Mouse (Mus musculus): ENCODE results near the gene Stk39. TPM values are rescaled to one million over a fixed set of nuclear protein-coding genes. Genes with fewer than 3 reads are reported as not detected.

Stk39 gene
- polyA plus RNA-seq, 1 experiment from 2014 or later: 1.3 TPM

GRCm38 (mm10) chr2:68350621-68351020 is 121.4 kb downstream of the Stk39 start:
- no peak overlapping the region for H3K4me3 ChIP-seq (ENCODE audit: low read depth, low read length)
- no peaks in the 10 kb centered on the region for H3K27me3 ChIP-seq (ENCODE audit: control insufficient read depth, insufficient read depth, low read depth, low read length)
- no peak overlapping the region for H3K9ac ChIP-seq (ENCODE audit: low read depth, low read length)
- no peak overlapping the region for H3K27ac ChIP-seq (ENCODE audit: low read length)
- 4% methylated on average over 6 of the region's 6 CpGs for WGBS (ENCODE audit: insufficient replicate concordance)
- H3K4me1 ChIP-seq (ENCODE audit: control insufficient read depth, low read depth, low read length): no peaks in the 10 kb centered on the region
- no peak overlapping the region for H3K4me2 ChIP-seq (ENCODE audit: low read depth, low read length)
- H3K9me3 ChIP-seq (replicated peaks; ENCODE audit: control insufficient read depth, low read length): no peaks in the 10 kb centered on the region
- H3K36me3 ChIP-seq (ENCODE audit: control insufficient read depth, insufficient read depth): no peaks in the 10 kb centered on the region
- no peak for ATAC-seq (ENCODE audit: low read depth)

GRCm38 (mm10) chr2:68349593-68350383 is 122.3 kb downstream of the Stk39 start:
- Histone ChIP-seq H3K27ac (ENCODE audit: low read length) (no peak overlapping the region), H3K4me2 (ENCODE audit: low read depth, low read length) (no peak overlapping the region), H3K4me1 (ENCODE audit: control insufficient read depth, low read depth, low read length) (no peaks in the 10 kb centered on the region), H3K27me3 (ENCODE audit: control insufficient read depth, insufficient read depth, low read depth, low read length) (no peaks in the 10 kb centered on the region), H3K9me3 (replicated peaks; ENCODE audit: control insufficient read depth, low read length) (no peaks in the 10 kb centered on the region), H3K36me3 (ENCODE audit: control insufficient read depth, insufficient read depth) (no peaks in the 10 kb centered on the region), H3K4me3 (ENCODE audit: low read depth, low read length) (no peak overlapping the region), H3K9ac (ENCODE audit: low read depth, low read length) (no peak overlapping the region)
- ATAC-seq (ENCODE audit: low read depth): no peak; the same call in 1 of the 2 replicates
- 49% methylated on average over 24 of the region's 24 CpGs for WGBS (ENCODE audit: insufficient replicate concordance)

- Histone ChIP-seq H3K4me3 (ENCODE audit: low read depth, low read length) (no peak overlapping the region), H3K9me3 (replicated peaks; ENCODE audit: control insufficient read depth, low read length) (no peaks in the 10 kb centered on the region), H3K4me1 (ENCODE audit: control insufficient read depth, low read depth, low read length) (no peaks in the 10 kb centered on the region), H3K9ac (ENCODE audit: low read depth, low read length) (no peak overlapping the region), H3K4me2 (ENCODE audit: low read depth, low read length) (no peak overlapping the region), H3K36me3 (ENCODE audit: control insufficient read depth, insufficient read depth) (no peaks in the 10 kb centered on the region), H3K27me3 (ENCODE audit: control insufficient read depth, insufficient read depth, low read depth, low read length) (no peaks in the 10 kb centered on the region), H3K27ac (ENCODE audit: low read length) (no peak overlapping the region)
- 79% methylated on average over 12 of the region's 12 CpGs for WGBS (ENCODE audit: insufficient replicate concordance)
- ATAC-seq (ENCODE audit: low read depth): no peak
Observed at GRCm38 (mm10) chr2:68348966-68349365, 123.1 kb downstream of the Stk39 start.

GRCm38 (mm10) chr2:68346606-68347237 is 125.3 kb downstream of the Stk39 start:
- Histone ChIP-seq H3K4me3 (ENCODE audit: low read depth, low read length) (no peak overlapping the region), H3K27me3 (ENCODE audit: control insufficient read depth, insufficient read depth, low read depth, low read length) (no peaks in the 10 kb centered on the region), H3K9ac (ENCODE audit: low read depth, low read length) (no peak overlapping the region), H3K4me1 (ENCODE audit: control insufficient read depth, low read depth, low read length) (no peaks in the 10 kb centered on the region), H3K36me3 (ENCODE audit: control insufficient read depth, insufficient read depth) (no peaks in the 10 kb centered on the region), H3K27ac (ENCODE audit: low read length) (no peak overlapping the region), H3K9me3 (replicated peaks; ENCODE audit: control insufficient read depth, low read length) (no peaks in the 10 kb centered on the region), H3K4me2 (ENCODE audit: low read depth, low read length) (no peak overlapping the region)
- ATAC-seq (ENCODE audit: low read depth): no peak
- 51% methylated on average over 8 of the region's 8 CpGs for WGBS (ENCODE audit: insufficient replicate concordance)

GRCm38 (mm10) chr2:68345269-68345668 is 126.8 kb downstream of the Stk39 start:
- no peak overlapping the region for H3K27ac ChIP-seq (ENCODE audit: low read length)
- WGBS (ENCODE audit: insufficient replicate concordance): 63% methylated on average over 9 of the region's 9 CpGs
- no peak for ATAC-seq (ENCODE audit: low read depth)
- H3K36me3 ChIP-seq (ENCODE audit: control insufficient read depth, insufficient read depth): no peaks in the 10 kb centered on the region
- no peaks in the 10 kb centered on the region for H3K4me1 ChIP-seq (ENCODE audit: control insufficient read depth, low read depth, low read length)
- H3K4me3 ChIP-seq (ENCODE audit: low read depth, low read length): no peak overlapping the region
- H3K4me2 ChIP-seq (ENCODE audit: low read depth, low read length): no peak overlapping the region
- H3K9me3 ChIP-seq (replicated peaks; ENCODE audit: control insufficient read depth, low read length): no peaks in the 10 kb centered on the region
- H3K27me3 ChIP-seq (ENCODE audit: control insufficient read depth, insufficient read depth, low read depth, low read length): no peaks in the 10 kb centered on the region
- no peak overlapping the region for H3K9ac ChIP-seq (ENCODE audit: low read depth, low read length)

- Histone ChIP-seq H3K27ac (ENCODE audit: low read length) (no peak overlapping the region), H3K27me3 (ENCODE audit: control insufficient read depth, insufficient read depth, low read depth, low read length) (no peaks in the 10 kb centered on the region), H3K9me3 (replicated peaks; ENCODE audit: control insufficient read depth, low read length) (no peaks in the 10 kb centered on the region), H3K36me3 (ENCODE audit: control insufficient read depth, insufficient read depth) (no peaks in the 10 kb centered on the region), H3K4me2 (ENCODE audit: low read depth, low read length) (no peak overlapping the region), H3K4me1 (ENCODE audit: control insufficient read depth, low read depth, low read length) (no peaks in the 10 kb centered on the region), H3K4me3 (ENCODE audit: low read depth, low read length) (no peak overlapping the region), H3K9ac (ENCODE audit: low read depth, low read length) (no peak overlapping the region)
- 70% methylated on average over 4 of the region's 4 CpGs for WGBS (ENCODE audit: insufficient replicate concordance)
- no peak for ATAC-seq (ENCODE audit: low read depth)
Observed at GRCm38 (mm10) chr2:68343751-68344150, 128.3 kb downstream of the Stk39 start.

- ATAC-seq (ENCODE audit: low read depth): no peak
- H3K9me3 ChIP-seq (replicated peaks; ENCODE audit: control insufficient read depth, low read length): no peaks in the 10 kb centered on the region
- no peak overlapping the region for H3K4me3 ChIP-seq (ENCODE audit: low read depth, low read length)
- no peaks in the 10 kb centered on the region for H3K4me1 ChIP-seq (ENCODE audit: control insufficient read depth, low read depth, low read length)
- H3K27me3 ChIP-seq (ENCODE audit: control insufficient read depth, insufficient read depth, low read depth, low read length): no peaks in the 10 kb centered on the region
- WGBS (ENCODE audit: insufficient replicate concordance): 61% methylated on average over 7 of the region's 7 CpGs
- H3K9ac ChIP-seq (ENCODE audit: low read depth, low read length): no peak overlapping the region
- no peak overlapping the region for H3K4me2 ChIP-seq (ENCODE audit: low read depth, low read length)
- no peaks in the 10 kb centered on the region for H3K36me3 ChIP-seq (ENCODE audit: control insufficient read depth, insufficient read depth)
- H3K27ac ChIP-seq (ENCODE audit: low read length): no peak overlapping the region
Observed at GRCm38 (mm10) chr2:68342122-68342646, 129.9 kb downstream of the Stk39 start.

- no peak overlapping the region for H3K4me2 ChIP-seq (ENCODE audit: low read depth, low read length)
- no peaks in the 10 kb centered on the region for H3K27me3 ChIP-seq (ENCODE audit: control insufficient read depth, insufficient read depth, low read depth, low read length)
- WGBS (ENCODE audit: insufficient replicate concordance): 63% methylated on average over 6 of the region's 6 CpGs
- no peak overlapping the region for H3K4me3 ChIP-seq (ENCODE audit: low read depth, low read length)
- H3K9me3 ChIP-seq (replicated peaks; ENCODE audit: control insufficient read depth, low read length): no peaks in the 10 kb centered on the region
- no peaks in the 10 kb centered on the region for H3K4me1 ChIP-seq (ENCODE audit: control insufficient read depth, low read depth, low read length)
- H3K36me3 ChIP-seq (ENCODE audit: control insufficient read depth, insufficient read depth): no peaks in the 10 kb centered on the region
- no peak overlapping the region for H3K27ac ChIP-seq (ENCODE audit: low read length)
- no peak overlapping the region for H3K9ac ChIP-seq (ENCODE audit: low read depth, low read length)
- no peak for ATAC-seq (ENCODE audit: low read depth)
Observed at GRCm38 (mm10) chr2:68336913-68337312, 135.2 kb downstream of the Stk39 start.

- no peaks in the 10 kb centered on the region for H3K4me1 ChIP-seq (ENCODE audit: control insufficient read depth, low read depth, low read length)
- H3K9me3 ChIP-seq (replicated peaks; ENCODE audit: control insufficient read depth, low read length): no peaks in the 10 kb centered on the region
- no peak overlapping the region for H3K27ac ChIP-seq (ENCODE audit: low read length)
- no peaks in the 10 kb centered on the region for H3K36me3 ChIP-seq (ENCODE audit: control insufficient read depth, insufficient read depth)
- H3K4me3 ChIP-seq (ENCODE audit: low read depth, low read length): no peak overlapping the region
- H3K27me3 ChIP-seq (ENCODE audit: control insufficient read depth, insufficient read depth, low read depth, low read length): no peaks in the 10 kb centered on the region
- WGBS (ENCODE audit: insufficient replicate concordance): 69% methylated on average over 5 of the region's 5 CpGs
- no peak for ATAC-seq (ENCODE audit: low read depth)
- no peak overlapping the region for H3K9ac ChIP-seq (ENCODE audit: low read depth, low read length)
- no peak overlapping the region for H3K4me2 ChIP-seq (ENCODE audit: low read depth, low read length)
Observed at GRCm38 (mm10) chr2:68334945-68335344, 137.1 kb downstream of the Stk39 start.
